Mouse (Mus musculus) neural tube, embryonic 11.5 days (tissue): ENCODE results near the gene Nfe2. TPM values are rescaled to one million over a fixed set of nuclear protein-coding genes. Genes with fewer than 3 reads are reported as not detected.

Experiments used
- ATAC-seq: fragments of 200-750 bp; cut with Nextera tagmentation; 2 replicates; pipeline ENCODE4 v1.8.0; 2017; ENCODE audit warnings: moderate number of reproducible peaks, mild to moderate bottlenecking, moderate TSS enrichment, moderate library complexity; ENCODE audit not compliant: insufficient read depth, low FRiP score, low TSS enrichment
- DNase-seq: peaks from one replicate; pipeline ENCODE4 v3.0.0-alpha.2; 2015; ENCODE audit warnings: low spot score
- H3K27ac ChIP-seq: fragments of 300-500 bp; sonication (generic); 2 replicates; pipeline ENCODE4 v1.5.1; 2014; ENCODE audit warnings: low read depth, mild to moderate bottlenecking, low read length
- H3K27me3 ChIP-seq: fragments of 300-500 bp; sonication (generic); 2 replicates; pipeline ENCODE4 v1.6.1; 2014; ENCODE audit warnings: mild to moderate bottlenecking, low read length, mixed read lengths; ENCODE audit not compliant: control insufficient read depth, insufficient read depth
- H3K36me3 ChIP-seq: fragments of 300-500 bp; sonication (generic); 2 replicates; pipeline ENCODE4 v1.6.1; 2014; ENCODE audit warnings: mild to moderate bottlenecking, low read length, moderate library complexity, mixed read lengths; ENCODE audit not compliant: control insufficient read depth, insufficient read depth
- H3K4me1 ChIP-seq: fragments of 300-500 bp; sonication (generic); 2 replicates; pipeline ENCODE4 v1.6.1; 2014; ENCODE audit warnings: low read length, mixed read lengths; ENCODE audit not compliant: control insufficient read depth, insufficient read depth
- H3K4me2 ChIP-seq: fragments of 300-500 bp; sonication (generic); 2 replicates; pipeline ENCODE4 v1.6.1; 2014; ENCODE audit warnings: low read depth, mild to moderate bottlenecking, moderate library complexity
- H3K4me3 ChIP-seq: fragments of 300-500 bp; sonication (generic); 2 replicates; pipeline ENCODE4 v1.5.1; 2014; ENCODE audit warnings: low read depth, low read length
- H3K9ac ChIP-seq: fragments of 300-500 bp; sonication (generic); 2 replicates; pipeline ENCODE4 v1.6.1; 2014; ENCODE audit warnings: mild to moderate bottlenecking, low read length
- H3K9me3 ChIP-seq: fragments of 300-500 bp; sonication (generic); 2 replicates; pipeline ENCODE4 v1.6.1; 2016; ENCODE audit warnings: low read length; ENCODE audit not compliant: control insufficient read depth
- WGBS: fragments of 180-500 bp; shearing (Covaris S2); extraction: QIAGEN DNeasy Blood & Tissue Kit; methylation state at CpG from one replicate; pipeline ENCODE4 v1.1.7; 2014; 5-methylcytosine and 5-hydroxymethylcytosine counted together
- polyA plus RNA-seq: library from polyadenylated mRNA; unstranded; fragments of >200 nt; fragmentation: Nextera tagmentation; extraction: Ambion mirVana; gene quantifications from 2 replicates; pipeline ENCODE4 v1.2.1, GENCODE M21; 2014

Gene Nfe2
- polyA plus RNA-seq, 1 experiment from 2014 or later = 6.5 TPM

DNA sequence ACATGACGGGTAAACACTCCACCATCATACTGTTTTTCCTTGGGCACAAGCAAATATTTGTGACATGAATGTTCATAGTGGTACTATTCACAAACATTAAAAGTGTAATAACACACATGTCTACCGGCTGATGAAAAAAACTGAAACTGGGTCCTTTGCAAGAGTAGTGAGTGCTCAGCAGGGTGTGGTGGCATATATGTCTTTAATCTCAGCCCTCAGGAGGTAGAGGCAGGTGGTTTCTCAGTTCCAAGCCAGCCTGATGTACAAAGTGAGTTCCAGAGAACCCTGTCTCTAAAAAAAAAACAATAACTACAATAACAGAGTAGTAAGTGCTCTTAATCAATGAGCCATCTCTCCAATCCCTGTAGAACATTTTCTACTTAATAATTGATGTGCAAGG is 6.6 kb upstream of the Nfe2 start:
- DNase-seq (no peak), ATAC-seq (no peak)
- WGBS = 95% methylated on average over 2 of the region's 2 CpGs

DNA sequence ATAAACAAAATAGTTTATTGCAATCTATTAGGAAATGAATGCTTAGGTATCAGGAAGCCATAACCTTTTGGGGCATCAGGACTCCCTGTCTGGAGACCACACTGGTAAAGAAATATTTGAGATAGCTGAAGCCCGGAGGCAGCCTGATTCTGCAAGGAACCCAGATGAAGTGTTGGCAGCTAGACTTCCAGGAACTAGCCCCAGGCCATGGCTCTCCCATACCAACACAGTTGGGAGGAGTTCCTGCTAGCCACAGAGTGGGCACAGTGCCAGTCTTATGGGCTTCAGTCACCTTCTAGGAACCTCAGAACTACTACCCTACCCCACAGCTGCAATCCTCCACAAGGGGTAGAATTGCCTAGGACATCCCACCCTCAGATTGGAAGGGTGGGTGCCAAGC is 1.8 kb upstream of the Nfe2 start:
- H3K4me1 ChIP-seq = peaks cover 5% of the 10 kb centered on the region
- DNase-seq (no peak), ATAC-seq (no peak)
- H3K27ac ChIP-seq = no peak overlapping the region
- H3K9ac ChIP-seq = no peak overlapping the region
- no peak overlapping the region for H3K4me3 ChIP-seq
- no peaks in the 10 kb centered on the region for H3K9me3 ChIP-seq
- WGBS = 91% methylated on average over 1 of the region's 1 CpGs
- no peaks in the 10 kb centered on the region for H3K36me3 ChIP-seq
- H3K4me2 ChIP-seq = no peak overlapping the region
- no peaks in the 10 kb centered on the region for H3K27me3 ChIP-seq

More for the DNA sequence above, 6.6 kb upstream of the Nfe2 start:
- H3K4me1 ChIP-seq = no peaks in the 10 kb centered on the region
- H3K27me3 ChIP-seq = no peaks in the 10 kb centered on the region
- no peak overlapping the region for H3K27ac ChIP-seq
- no peak overlapping the region for H3K4me3 ChIP-seq
- H3K9ac ChIP-seq = no peak overlapping the region
- no peak overlapping the region for H3K4me2 ChIP-seq
- H3K36me3 ChIP-seq = no peaks in the 10 kb centered on the region
- H3K9me3 ChIP-seq = no peaks in the 10 kb centered on the region

DNA sequence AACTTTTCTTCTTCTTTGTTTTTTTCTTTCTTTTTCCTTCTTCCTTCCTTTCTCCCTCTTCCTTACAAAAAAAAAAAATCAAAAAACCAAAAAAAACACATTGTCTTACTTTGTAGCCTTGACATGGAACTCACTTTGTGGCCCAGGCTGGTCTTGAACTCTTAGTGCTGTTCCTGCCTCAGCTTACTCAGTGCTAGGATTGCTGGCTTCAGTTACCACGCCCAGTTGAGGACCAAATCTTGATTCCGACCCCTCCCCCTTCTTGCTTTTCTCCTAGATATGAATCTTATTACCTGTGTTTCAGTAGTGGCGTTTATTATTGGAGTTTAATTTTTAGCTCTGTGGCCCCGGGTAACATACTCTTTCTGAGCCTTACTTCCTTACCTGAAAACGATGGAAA is 959 bp upstream of the Nfe2 start:
- 87% methylated on average over 5 of the region's 5 CpGs for WGBS
- no peaks in the 10 kb centered on the region for H3K9me3 ChIP-seq
- no peak overlapping the region for H3K27ac ChIP-seq
- no peak for DNase-seq
- no peak overlapping the region for H3K4me3 ChIP-seq
- no peaks in the 10 kb centered on the region for H3K27me3 ChIP-seq
- no peak overlapping the region for H3K9ac ChIP-seq
- H3K4me1 ChIP-seq = peaks cover 9% of the 10 kb centered on the region
- no peak overlapping the region for H3K4me2 ChIP-seq
- H3K36me3 ChIP-seq = no peaks in the 10 kb centered on the region
- no peak for ATAC-seq

- 93% methylated on average over 6 of the region's 6 CpGs for WGBS
- no peaks in the 10 kb centered on the region for H3K36me3 ChIP-seq
These were observed 1.8 kb downstream of the Nfe2 start for GRCm38 (mm10) chr15:103256210-103256986.

DNA sequence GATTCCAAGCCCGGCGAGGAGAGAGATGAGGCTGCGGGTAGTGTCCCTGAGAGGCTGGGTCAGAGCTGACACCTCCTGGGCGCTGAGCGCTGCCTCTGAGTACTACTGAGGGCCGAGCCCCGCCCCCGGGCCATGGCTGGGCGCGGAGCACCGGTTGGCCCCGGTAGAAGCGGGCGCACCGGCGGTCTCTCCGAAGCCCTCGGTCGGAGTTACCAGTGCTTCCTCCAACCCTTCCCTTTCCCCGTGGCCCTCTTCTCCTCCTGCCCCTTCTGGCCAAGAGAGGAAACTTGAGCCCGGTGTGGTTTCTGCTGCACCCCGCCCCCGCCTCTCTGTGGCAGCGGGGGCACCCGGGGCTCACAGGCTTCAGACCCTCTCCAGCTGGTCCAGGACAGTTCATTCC is 3.0 kb downstream of the Nfe2 start:
- Histone ChIP-seq H3K4me3 (peak overlapping the region; percentile 35), H3K4me1 (peaks cover 9% of the 10 kb centered on the region), H3K4me2 (peak overlapping the region; percentile 71), H3K27ac (peak overlapping the region; percentile 30; the same call in 1 of the 2 replicates), H3K9ac (peak overlapping the region; percentile 63), H3K36me3 (no peaks in the 10 kb centered on the region), H3K27me3 (no peaks in the 10 kb centered on the region), H3K9me3 (no peaks in the 10 kb centered on the region)
- WGBS = 1% methylated on average over 25 of the region's 25 CpGs
- peak; percentile 57 for DNase-seq
- peak; percentile 31; the same call in 1 of the 2 replicates for ATAC-seq

More at GRCm38 (mm10) chr15:103256210-103256986, 1.8 kb downstream of the Nfe2 start:
- DNase-seq (no peak), ATAC-seq (no peak)
- Histone ChIP-seq H3K4me1 (peaks cover 9% of the 10 kb centered on the region), H3K9ac (no peak overlapping the region), H3K27ac (no peak overlapping the region), H3K9me3 (no peaks in the 10 kb centered on the region), H3K4me3 (no peak overlapping the region), H3K27me3 (no peaks in the 10 kb centered on the region), H3K4me2 (no peak overlapping the region)

DNA sequence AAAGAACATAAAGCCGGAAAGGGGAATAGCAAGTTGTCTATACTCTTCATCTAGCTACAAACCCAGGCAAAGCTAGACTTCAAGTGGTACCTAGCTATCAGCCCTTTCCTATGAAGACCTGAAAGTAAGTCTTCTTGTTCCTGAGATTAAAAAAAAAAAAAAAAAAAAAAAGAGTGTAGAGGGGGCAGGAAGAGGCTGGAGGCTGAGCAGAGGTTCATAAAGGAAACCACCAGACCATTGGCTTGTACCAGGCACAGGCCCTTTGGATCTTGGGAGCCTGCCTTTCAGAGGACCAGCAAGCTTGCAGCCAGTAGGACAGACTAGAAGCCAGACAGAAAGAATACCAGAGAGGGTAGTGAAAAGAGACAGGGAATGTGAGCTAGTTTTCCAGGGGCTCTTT is 4.9 kb downstream of the Nfe2 start:
- peak overlapping the region; percentile 13; the same call in 1 of the 2 replicates for H3K4me2 ChIP-seq
- WGBS = 91% methylated on average over 1 of the region's 1 CpGs
- no peaks in the 10 kb centered on the region for H3K27me3 ChIP-seq
- ATAC-seq (no peak), DNase-seq (no peak)
- peaks cover 7% of the 10 kb centered on the region for H3K4me1 ChIP-seq
- no peak overlapping the region for H3K4me3 ChIP-seq
- H3K9me3 ChIP-seq = no peaks in the 10 kb centered on the region
- peaks cover under 1% of the 10 kb centered on the region; the same call in 1 of the 2 replicates for H3K36me3 ChIP-seq
- H3K9ac ChIP-seq = no peak overlapping the region
- no peak overlapping the region for H3K27ac ChIP-seq

DNA sequence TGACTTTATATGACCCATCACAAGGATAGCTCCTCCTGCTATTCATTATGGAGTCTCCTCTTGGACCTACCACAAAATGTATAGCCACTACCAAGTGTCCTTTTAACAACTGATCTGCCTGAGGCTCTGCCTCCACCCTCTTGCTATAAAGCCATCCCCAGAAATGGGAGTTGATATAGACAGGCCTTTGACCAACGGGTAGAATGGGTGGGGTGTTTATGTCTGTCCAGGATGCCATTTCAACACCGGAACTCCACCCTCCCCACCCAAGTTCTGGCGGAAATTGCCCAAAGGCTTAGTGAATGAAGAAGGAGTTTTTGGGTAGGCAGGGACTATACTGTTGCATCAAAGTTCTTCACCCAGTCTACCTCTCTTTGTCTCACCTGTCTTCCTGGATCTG is 5.5 kb downstream of the Nfe2 start:
- Histone ChIP-seq H3K27me3 (no peaks in the 10 kb centered on the region), H3K36me3 (peaks cover 7% of the 10 kb centered on the region), H3K4me1 (peaks cover 5% of the 10 kb centered on the region; the same call in 1 of the 2 replicates), H3K9ac (no peak overlapping the region), H3K9me3 (no peaks in the 10 kb centered on the region), H3K27ac (no peak overlapping the region), H3K4me3 (no peak overlapping the region), H3K4me2 (no peak overlapping the region)
- 87% methylated on average over 3 of the region's 3 CpGs for WGBS
- ATAC-seq (no peak), DNase-seq (no peak)

GRCm38 (mm10) chr15:103251595-103251994 is 6.6 kb downstream of the Nfe2 start:
- ATAC-seq (no peak), DNase-seq (no peak)
- Histone ChIP-seq H3K27me3 (no peaks in the 10 kb centered on the region), H3K9me3 (no peaks in the 10 kb centered on the region), H3K9ac (no peak overlapping the region), H3K4me3 (no peak overlapping the region), H3K4me2 (no peak overlapping the region), H3K36me3 (peaks cover 13% of the 10 kb centered on the region), H3K27ac (no peak overlapping the region), H3K4me1 (peaks cover 5% of the 10 kb centered on the region; the same call in 1 of the 2 replicates)
- WGBS = 69% methylated on average over 1 of the region's 1 CpGs

DNA sequence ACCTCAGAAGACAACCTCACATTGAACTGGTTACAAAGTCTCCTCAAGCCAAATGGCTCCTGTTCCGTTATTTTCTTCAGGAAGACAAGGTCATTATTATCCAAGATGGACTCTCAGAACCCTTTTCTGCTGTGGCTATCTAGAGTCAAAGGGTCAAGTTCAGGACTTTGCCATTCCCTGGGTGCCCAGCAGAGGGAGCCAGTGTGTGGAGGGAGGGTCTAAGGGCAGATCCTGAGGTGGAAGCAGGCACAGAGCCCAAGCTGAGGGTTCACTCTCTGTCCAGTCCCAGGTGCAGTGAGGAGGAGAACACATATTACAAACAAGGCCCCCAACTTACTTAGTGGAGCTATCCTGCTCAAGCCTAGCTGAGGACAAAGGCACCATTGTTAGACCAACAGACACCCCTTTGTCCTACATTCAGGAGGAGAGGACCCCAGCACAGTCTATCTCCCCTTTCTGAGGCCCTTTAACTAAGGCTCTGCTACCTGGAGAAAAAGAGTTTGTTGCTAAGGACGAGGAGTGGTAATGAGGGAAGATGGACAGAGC is 7.9 kb downstream of the Nfe2 start:
- H3K36me3 ChIP-seq = peaks cover 21% of the 10 kb centered on the region
- H3K4me1 ChIP-seq = peaks cover 5% of the 10 kb centered on the region; the same call in 1 of the 2 replicates
- no peak overlapping the region for H3K9ac ChIP-seq
- DNase-seq = peak; percentile 65
- 0 out of 2 replicates have a peak overlapping the region, but pooled peaks have one; percentile 8 for H3K4me2 ChIP-seq
- ATAC-seq = no peak
- 32% methylated on average over 2 of the region's 2 CpGs for WGBS
- H3K4me3 ChIP-seq = no peak overlapping the region
- H3K27ac ChIP-seq = 0 out of 2 replicates have a peak overlapping the region, but pooled peaks have one; percentile 30
- H3K27me3 ChIP-seq = no peaks in the 10 kb centered on the region
- H3K9me3 ChIP-seq = no peaks in the 10 kb centered on the region
